Mouse (Mus musculus): ENCODE measurements around the gene Catsper2.

DNA sequence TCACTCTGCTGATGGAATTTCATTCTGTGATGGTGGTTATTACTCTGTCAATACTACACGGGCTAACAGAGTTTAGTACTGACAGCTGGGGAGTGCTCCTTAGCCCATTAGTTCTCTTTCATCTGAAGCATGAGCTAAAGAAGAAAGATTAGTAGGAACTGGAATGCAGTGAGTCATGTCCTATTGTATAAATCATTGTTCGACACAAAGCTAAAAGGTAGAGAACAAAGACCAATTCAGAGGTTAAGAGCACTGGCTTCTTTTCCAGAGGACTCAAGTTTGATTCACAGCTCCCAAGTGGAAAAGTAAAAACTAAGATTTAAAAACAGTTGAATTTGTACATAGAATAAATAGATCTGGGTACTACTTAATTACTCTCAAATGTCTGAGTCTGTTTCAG lies 46.5 kb upstream of the Catsper2 start:
- no peak for TF ChIP-seq CTCF (conservative IDR thresholded peaks at IDR 0.05; ENCODE audit: low read length)
- TF ChIP-seq POU5F1 (IDR thresholded peaks at IDR 0.05; ENCODE audit: borderline replicate concordance, low read length) = no peak
- TF ChIP-seq NANOG (IDR thresholded peaks at IDR 0.05; ENCODE audit: borderline replicate concordance, low read length) = peak; percentile 29; the same call in 1 of the 2 replicates

All from E14TG2a.4 (cell line).